Mouse (Mus musculus): ENCODE measurements around the gene Wrap73. TPM values are rescaled to one million over a fixed set of nuclear protein-coding genes. Genes with fewer than 3 reads are reported as not detected.

The Wrap73 gene
- 64.7 and 69.3 TPM in 2 replicates for polyA plus RNA-seq (2012; rRNA removed)

DNA sequence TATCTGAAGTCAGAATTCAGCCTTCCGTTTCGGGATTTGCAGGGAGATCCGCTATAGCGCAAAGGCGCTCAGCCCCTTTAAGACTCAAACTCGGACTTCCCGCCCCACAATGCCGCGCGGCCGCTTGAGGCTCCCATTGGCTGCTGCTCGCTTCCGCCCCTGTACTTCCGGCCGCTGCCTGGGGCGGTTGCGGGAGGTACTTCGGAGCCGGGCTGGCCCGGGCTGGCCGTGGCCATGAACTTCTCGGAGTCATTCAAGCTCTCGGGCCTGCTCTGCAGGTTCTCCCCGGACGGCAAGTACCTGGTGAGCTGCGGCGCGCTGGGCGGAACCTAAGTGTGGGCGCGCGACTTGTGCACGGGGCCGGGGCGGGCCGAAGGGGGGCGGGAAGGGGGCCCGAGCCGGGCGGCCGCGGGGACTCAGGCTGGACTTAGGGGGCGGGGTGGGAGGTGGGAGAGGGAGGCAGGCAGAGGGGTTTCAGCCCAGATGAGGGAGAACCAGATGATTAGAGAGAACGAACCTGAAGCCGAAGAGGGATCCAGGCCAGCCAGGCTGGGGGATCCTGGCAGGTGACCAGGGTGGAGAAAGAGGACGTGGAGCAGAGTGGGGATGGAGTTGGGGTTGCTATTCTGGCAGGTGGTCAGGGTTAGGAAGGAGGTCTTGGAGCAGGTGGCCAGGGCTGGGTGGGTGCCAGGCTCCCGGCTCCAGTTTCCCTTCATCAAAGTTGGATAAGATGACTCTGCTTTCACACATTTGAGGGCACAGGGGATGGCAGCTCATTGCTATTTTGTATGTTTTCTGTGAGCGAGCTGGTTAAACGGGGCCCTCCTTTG lies at the start of gene Wrap73:
Gene Wrap73 (plus strand): TSS at position 162 of the 830 bp plus-strand sequence.
- H3K36me3 ChIP-seq (ENCODE audit: control insufficient read depth, insufficient read depth, low read length), result no peaks in the 10 kb centered on the region
- TF ChIP-seq CTCF (IDR thresholded peaks at IDR 0.05; ENCODE audit: borderline replicate concordance, control insufficient read depth, extremely low read depth, insufficient read depth, low read length, poor library complexity) (0 out of 2 replicates have a peak, but pooled peaks have one; percentile 28), POLR2A (IDR thresholded peaks at IDR 0.05; ENCODE audit: control insufficient read depth, extremely low read depth, insufficient read depth, low read length, poor library complexity) (peak; percentile 71)
- WGBS, result 1% methylated on average over 49 of the region's 49 CpGs
- peaks cover 29% of the 10 kb centered on the region for H3K27me3 ChIP-seq (ENCODE audit: control insufficient read depth, insufficient read depth, low read length)
- H3K4me3 ChIP-seq (ENCODE audit: control insufficient read depth, insufficient read depth, low read length), result peak within 1 kb of the TSS; percentile 99
- H3K27ac ChIP-seq (ENCODE audit: control insufficient read depth, insufficient read depth, low read length), result no peak within 1 kb of the TSS
- H3K4me1 ChIP-seq (replicated peaks; ENCODE audit: control insufficient read depth, insufficient read depth, low read length), result peaks cover 16% of the 10 kb centered on the region
- peak; percentile 88 for DNase-seq

- Histone ChIP-seq H3K4me1 (replicated peaks; ENCODE audit: control insufficient read depth, insufficient read depth, low read length) (no peaks in the 10 kb centered on the region), H3K4me3 (ENCODE audit: control insufficient read depth, insufficient read depth, low read length) (no peak overlapping the region), H3K27me3 (ENCODE audit: control insufficient read depth, insufficient read depth, low read length) (no peaks in the 10 kb centered on the region), H3K36me3 (ENCODE audit: control insufficient read depth, insufficient read depth, low read length) (no peaks in the 10 kb centered on the region), H3K27ac (ENCODE audit: control insufficient read depth, insufficient read depth, low read length) (no peak overlapping the region)
- TF ChIP-seq CTCF (IDR thresholded peaks at IDR 0.05; ENCODE audit: borderline replicate concordance, control insufficient read depth, extremely low read depth, insufficient read depth, low read length, poor library complexity), result peak; percentile 80; the same call in 1 of the 2 replicates
- TF ChIP-seq POLR2A (IDR thresholded peaks at IDR 0.05; ENCODE audit: control insufficient read depth, extremely low read depth, insufficient read depth, low read length, poor library complexity), result no peak
- peak; percentile 53 for DNase-seq
- WGBS, result 16% methylated on average over 9 of the region's 9 CpGs
Measured at GRCm38 (mm10) chr4:154093210-154093609, 49.0 kb upstream of the Wrap73 start.

- no peaks in the 10 kb centered on the region for H3K36me3 ChIP-seq (ENCODE audit: control insufficient read depth, insufficient read depth, low read length)
- no peaks in the 10 kb centered on the region for H3K4me1 ChIP-seq (replicated peaks; ENCODE audit: control insufficient read depth, insufficient read depth, low read length)
- WGBS, result 32% methylated on average over 6 of the region's 6 CpGs
- no peak overlapping the region for H3K4me3 ChIP-seq (ENCODE audit: control insufficient read depth, insufficient read depth, low read length)
- no peak for DNase-seq
- no peak overlapping the region for H3K27ac ChIP-seq (ENCODE audit: control insufficient read depth, insufficient read depth, low read length)
- H3K27me3 ChIP-seq (ENCODE audit: control insufficient read depth, insufficient read depth, low read length), result no peaks in the 10 kb centered on the region
- TF ChIP-seq POLR2A (IDR thresholded peaks at IDR 0.05; ENCODE audit: control insufficient read depth, extremely low read depth, insufficient read depth, low read length, poor library complexity) (no peak), CTCF (IDR thresholded peaks at IDR 0.05; ENCODE audit: borderline replicate concordance, control insufficient read depth, extremely low read depth, insufficient read depth, low read length, poor library complexity) (no peak)
Measured at GRCm38 (mm10) chr4:154096111-154096510, 46.1 kb upstream of the Wrap73 start.

GRCm38 (mm10) chr4:154099361-154099760 lies 42.8 kb upstream of the Wrap73 start:
- TF ChIP-seq POLR2A (IDR thresholded peaks at IDR 0.05; ENCODE audit: control insufficient read depth, extremely low read depth, insufficient read depth, low read length, poor library complexity) (no peak), CTCF (IDR thresholded peaks at IDR 0.05; ENCODE audit: borderline replicate concordance, control insufficient read depth, extremely low read depth, insufficient read depth, low read length, poor library complexity) (no peak)
- H3K4me1 ChIP-seq (replicated peaks; ENCODE audit: control insufficient read depth, insufficient read depth, low read length), result no peaks in the 10 kb centered on the region
- 48% methylated on average over 7 of the region's 7 CpGs for WGBS
- H3K36me3 ChIP-seq (ENCODE audit: control insufficient read depth, insufficient read depth, low read length), result no peaks in the 10 kb centered on the region
- no peaks in the 10 kb centered on the region for H3K27me3 ChIP-seq (ENCODE audit: control insufficient read depth, insufficient read depth, low read length)
- H3K27ac ChIP-seq (ENCODE audit: control insufficient read depth, insufficient read depth, low read length), result no peak overlapping the region
- no peak for DNase-seq
- no peak overlapping the region for H3K4me3 ChIP-seq (ENCODE audit: control insufficient read depth, insufficient read depth, low read length)

DNA sequence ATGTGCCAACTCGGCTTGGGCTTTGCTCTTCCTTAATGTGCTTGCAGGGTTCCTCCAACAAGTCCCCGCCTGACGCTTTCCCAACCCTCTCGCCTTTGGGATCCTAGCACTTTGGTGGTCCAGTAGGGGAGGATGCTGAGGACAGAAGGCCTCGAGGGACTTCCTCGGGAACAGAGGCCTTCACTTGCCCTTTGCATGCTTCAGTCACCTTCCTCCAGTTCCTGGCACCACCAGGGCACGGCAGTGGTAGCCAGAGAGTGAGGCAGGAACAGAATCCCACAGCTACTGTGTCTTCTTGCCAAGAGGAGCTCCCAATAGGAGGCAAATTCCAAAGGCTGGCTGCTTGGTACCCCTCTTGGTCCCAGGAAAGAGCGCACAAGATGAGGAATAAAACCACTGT lies 38.8 kb upstream of the Wrap73 start:
- Histone ChIP-seq H3K36me3 (ENCODE audit: control insufficient read depth, insufficient read depth, low read length) (no peaks in the 10 kb centered on the region), H3K27ac (ENCODE audit: control insufficient read depth, insufficient read depth, low read length) (no peak overlapping the region), H3K27me3 (ENCODE audit: control insufficient read depth, insufficient read depth, low read length) (no peaks in the 10 kb centered on the region), H3K4me1 (replicated peaks; ENCODE audit: control insufficient read depth, insufficient read depth, low read length) (0 out of 2 replicates have a peak, but pooled peaks cover 2% of the 10 kb centered on the region), H3K4me3 (ENCODE audit: control insufficient read depth, insufficient read depth, low read length) (no peak overlapping the region)
- DNase-seq, result no peak
- no peak for TF ChIP-seq POLR2A (IDR thresholded peaks at IDR 0.05; ENCODE audit: control insufficient read depth, extremely low read depth, insufficient read depth, low read length, poor library complexity)
- TF ChIP-seq CTCF (IDR thresholded peaks at IDR 0.05; ENCODE audit: borderline replicate concordance, control insufficient read depth, extremely low read depth, insufficient read depth, low read length, poor library complexity), result no peak
- 81% methylated on average over 8 of the region's 8 CpGs for WGBS

DNA sequence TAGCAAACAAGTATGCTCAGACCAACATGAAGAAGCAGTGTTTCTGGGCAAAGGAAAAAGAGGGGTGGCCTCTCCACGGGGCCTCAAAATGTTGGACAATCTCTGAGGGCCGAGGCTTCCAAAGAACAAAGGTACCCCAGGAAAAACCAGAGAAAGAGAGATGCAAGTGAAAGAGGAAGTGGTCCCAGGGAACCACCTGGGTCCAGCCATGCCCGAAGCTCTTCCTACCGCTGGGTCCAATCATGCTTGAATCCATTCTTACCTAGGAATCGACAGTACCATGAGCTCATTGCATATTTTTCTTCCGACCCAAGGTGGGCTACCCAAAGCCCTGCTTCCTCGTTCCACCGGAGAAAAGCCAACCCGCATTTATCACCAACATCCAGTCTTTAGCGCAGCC lies 38.3 kb upstream of the Wrap73 start:
- H3K4me3 ChIP-seq (ENCODE audit: control insufficient read depth, insufficient read depth, low read length), result no peak overlapping the region
- DNase-seq, result no peak
- H3K27ac ChIP-seq (ENCODE audit: control insufficient read depth, insufficient read depth, low read length), result no peak overlapping the region
- no peaks in the 10 kb centered on the region for H3K36me3 ChIP-seq (ENCODE audit: control insufficient read depth, insufficient read depth, low read length)
- 79% methylated on average over 10 of the region's 10 CpGs for WGBS
- H3K4me1 ChIP-seq (replicated peaks; ENCODE audit: control insufficient read depth, insufficient read depth, low read length), result 0 out of 2 replicates have a peak, but pooled peaks cover 2% of the 10 kb centered on the region
- H3K27me3 ChIP-seq (ENCODE audit: control insufficient read depth, insufficient read depth, low read length), result no peaks in the 10 kb centered on the region
- TF ChIP-seq POLR2A (IDR thresholded peaks at IDR 0.05; ENCODE audit: control insufficient read depth, extremely low read depth, insufficient read depth, low read length, poor library complexity), result no peak
- no peak for TF ChIP-seq CTCF (IDR thresholded peaks at IDR 0.05; ENCODE audit: borderline replicate concordance, control insufficient read depth, extremely low read depth, insufficient read depth, low read length, poor library complexity)
